Mouse (Mus musculus): ENCODE measurements at regions not wholly inside any gene's neighbourhood (a gene's known extent, or its start where the extent isn't known, plus 50 kb on each side); places are given as distances from the start of the nearest gene placed in this dataset.
A peak's percentile ranks its signal among the peaks of the same experiment; 100 is the strongest.

DNA sequence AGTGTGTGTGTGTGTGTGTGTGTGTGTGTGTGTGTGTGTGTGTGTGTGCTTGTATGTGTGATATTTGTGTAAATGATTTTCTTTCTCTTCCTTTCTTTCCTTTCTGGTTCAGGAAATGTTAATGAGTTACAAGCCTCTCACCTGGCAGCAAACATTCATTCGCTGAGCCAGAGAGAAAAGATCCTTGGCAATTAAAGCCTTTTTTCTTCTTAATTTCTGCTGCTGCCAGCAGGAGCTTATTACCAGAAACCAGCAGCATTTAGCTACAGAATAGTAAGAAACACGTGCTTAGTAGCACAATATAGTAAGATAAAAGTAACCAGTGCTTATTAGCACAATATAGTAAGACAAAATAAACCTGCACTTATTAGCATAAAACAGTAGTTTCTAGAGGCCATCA is 1050.0 kb upstream of the Pabpc4l start:
- no peak overlapping the region for H3K27ac ChIP-seq
- H3K4me2 ChIP-seq (replicated peaks): no peak overlapping the region
- H3K9ac ChIP-seq: no peak overlapping the region
- H3K4me3 ChIP-seq: no peak overlapping the region
- no peaks in the 10 kb centered on the region for H3K9me3 ChIP-seq (replicated peaks)
- H3K4me1 ChIP-seq: no peaks in the 10 kb centered on the region
- ATAC-seq (ENCODE audit: low FRiP score): no peak
- H3K27me3 ChIP-seq: no peaks in the 10 kb centered on the region
- no peaks in the 10 kb centered on the region for H3K36me3 ChIP-seq
- 54% methylated on average over 2 of the region's 2 CpGs for WGBS

DNA sequence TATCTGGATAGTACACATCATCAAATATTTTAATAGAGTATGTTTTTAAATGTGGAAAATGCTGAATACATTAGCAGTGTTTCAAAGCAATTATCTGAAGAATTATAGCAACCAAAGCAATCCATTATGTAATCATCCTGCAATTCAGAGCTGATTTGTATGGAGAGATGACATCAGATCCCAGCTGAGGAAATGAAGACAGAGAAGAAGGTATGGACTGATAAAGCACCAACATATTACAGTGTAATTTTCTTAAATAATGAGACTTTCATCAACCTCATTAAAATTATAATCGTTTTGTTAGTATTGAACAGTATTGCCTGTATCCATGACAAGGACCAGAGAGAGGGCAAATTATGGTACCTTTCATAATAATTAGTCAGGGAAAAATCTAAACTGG is 1023.3 kb upstream of the Pabpc4l start:
- Histone ChIP-seq H3K27me3 (no peaks in the 10 kb centered on the region), H3K4me1 (no peaks in the 10 kb centered on the region), H3K36me3 (no peaks in the 10 kb centered on the region), H3K4me3 (no peak overlapping the region), H3K27ac (no peak overlapping the region), H3K4me2 (replicated peaks) (no peak overlapping the region), H3K9ac (no peak overlapping the region), H3K9me3 (replicated peaks) (no peaks in the 10 kb centered on the region)
- WGBS: 88% methylated on average over 1 of the region's 1 CpGs
- ATAC-seq (ENCODE audit: low FRiP score): peak; percentile 50; the same call in 1 of the 2 replicates

DNA sequence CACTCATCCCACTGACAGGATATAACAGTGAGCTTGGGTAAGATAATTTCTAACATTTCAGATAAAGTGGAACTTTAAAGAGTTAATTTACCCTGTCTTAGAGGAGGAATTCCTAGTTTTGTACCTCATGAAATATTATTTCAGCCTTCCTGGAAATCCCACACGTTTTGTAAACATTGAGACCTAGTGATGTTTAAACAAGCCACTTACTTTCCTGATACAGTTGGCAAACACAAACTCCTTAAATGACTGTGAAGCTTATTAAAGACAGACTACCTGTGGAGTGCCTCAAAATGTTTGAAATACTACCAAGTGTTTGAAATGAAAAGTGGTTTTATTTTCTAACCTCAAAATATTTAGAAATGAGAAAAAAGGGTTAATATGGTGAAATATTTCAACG is 1021.8 kb upstream of the Pabpc4l start:
- no peak overlapping the region for H3K4me2 ChIP-seq (replicated peaks)
- WGBS: 50% methylated on average over 2 of the region's 2 CpGs
- H3K27me3 ChIP-seq: no peaks in the 10 kb centered on the region
- ATAC-seq (ENCODE audit: low FRiP score): no peak
- no peaks in the 10 kb centered on the region for H3K4me1 ChIP-seq
- no peaks in the 10 kb centered on the region for H3K36me3 ChIP-seq
- no peak overlapping the region for H3K27ac ChIP-seq
- no peak overlapping the region for H3K9ac ChIP-seq
- H3K4me3 ChIP-seq: no peak overlapping the region
- no peaks in the 10 kb centered on the region for H3K9me3 ChIP-seq (replicated peaks)

- H3K27me3 ChIP-seq: no peaks in the 10 kb centered on the region
- WGBS: 61% methylated on average over 1 of the region's 1 CpGs
- ATAC-seq (ENCODE audit: low FRiP score): no peak; the same call in 1 of the 2 replicates
- H3K36me3 ChIP-seq: no peaks in the 10 kb centered on the region
- H3K4me2 ChIP-seq (replicated peaks): no peak overlapping the region
- H3K27ac ChIP-seq: no peak overlapping the region
- H3K9me3 ChIP-seq (replicated peaks): no peaks in the 10 kb centered on the region
- no peaks in the 10 kb centered on the region for H3K4me1 ChIP-seq
- no peak overlapping the region for H3K9ac ChIP-seq
- H3K4me3 ChIP-seq: no peak overlapping the region
Measured at GRCm38 (mm10) chr3:47463556-47463955, 1015.5 kb upstream of the Pabpc4l start.

- Histone ChIP-seq H3K36me3 (no peaks in the 10 kb centered on the region), H3K4me3 (no peak overlapping the region), H3K4me2 (replicated peaks) (no peak overlapping the region), H3K4me1 (no peaks in the 10 kb centered on the region), H3K27ac (no peak overlapping the region), H3K9ac (no peak overlapping the region), H3K9me3 (replicated peaks) (no peaks in the 10 kb centered on the region), H3K27me3 (no peaks in the 10 kb centered on the region)
- no peak for ATAC-seq (ENCODE audit: low FRiP score)
- 68% methylated on average over 2 of the region's 2 CpGs for WGBS
Measured at GRCm38 (mm10) chr3:47450026-47450425, 1002.0 kb upstream of the Pabpc4l start.

DNA sequence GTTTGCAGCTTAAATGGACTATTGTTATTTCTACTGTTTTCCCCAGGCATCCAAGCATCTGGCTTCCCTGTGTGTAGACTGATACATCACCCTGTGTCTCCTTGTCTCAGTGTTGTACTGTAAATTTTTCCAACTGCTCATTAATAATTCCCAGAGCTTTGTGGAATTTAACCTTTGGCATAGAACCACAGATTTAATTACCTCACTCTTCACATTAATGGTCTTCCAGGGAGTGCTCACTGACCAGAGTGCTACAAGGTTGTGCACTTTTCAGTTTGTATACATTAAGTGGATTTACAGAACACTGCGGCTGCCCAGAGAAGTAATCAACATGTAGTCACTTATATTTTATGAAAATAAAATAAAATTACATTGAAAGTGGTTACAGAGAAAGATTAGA is 992.4 kb upstream of the Pabpc4l start:
- no peak for ATAC-seq (ENCODE audit: low FRiP score)
- Histone ChIP-seq H3K9ac (no peak overlapping the region), H3K4me2 (replicated peaks) (no peak overlapping the region), H3K27ac (no peak overlapping the region), H3K9me3 (replicated peaks) (no peaks in the 10 kb centered on the region), H3K4me3 (no peak overlapping the region), H3K36me3 (no peaks in the 10 kb centered on the region), H3K27me3 (no peaks in the 10 kb centered on the region), H3K4me1 (no peaks in the 10 kb centered on the region)
- 80% methylated on average over 1 of the region's 1 CpGs for WGBS

DNA sequence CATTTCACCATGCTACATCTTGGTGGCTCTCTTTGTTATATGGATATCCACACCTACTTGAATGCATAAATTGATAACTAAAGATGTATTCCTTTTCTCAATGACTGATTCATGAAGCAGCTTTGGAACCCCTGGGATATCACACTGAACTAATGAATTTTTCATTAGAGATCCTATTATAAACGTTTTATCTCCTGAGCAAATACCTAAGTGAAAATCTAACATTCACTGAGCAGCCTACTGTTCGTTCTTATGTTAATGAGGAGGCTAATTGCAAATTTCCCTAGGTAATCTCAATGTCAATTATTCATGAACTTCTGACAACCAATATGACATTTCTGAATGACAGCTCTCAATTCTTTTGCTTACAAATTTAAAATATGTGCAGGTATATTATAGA is 987.5 kb upstream of the Pabpc4l start:
- 49% methylated on average over 2 of the region's 2 CpGs for WGBS
- Histone ChIP-seq H3K36me3 (no peaks in the 10 kb centered on the region), H3K9ac (no peak overlapping the region), H3K27me3 (no peaks in the 10 kb centered on the region), H3K27ac (no peak overlapping the region), H3K4me3 (no peak overlapping the region), H3K4me1 (no peaks in the 10 kb centered on the region), H3K9me3 (replicated peaks) (no peaks in the 10 kb centered on the region), H3K4me2 (replicated peaks) (no peak overlapping the region)
- ATAC-seq (ENCODE audit: low FRiP score): no peak

DNA sequence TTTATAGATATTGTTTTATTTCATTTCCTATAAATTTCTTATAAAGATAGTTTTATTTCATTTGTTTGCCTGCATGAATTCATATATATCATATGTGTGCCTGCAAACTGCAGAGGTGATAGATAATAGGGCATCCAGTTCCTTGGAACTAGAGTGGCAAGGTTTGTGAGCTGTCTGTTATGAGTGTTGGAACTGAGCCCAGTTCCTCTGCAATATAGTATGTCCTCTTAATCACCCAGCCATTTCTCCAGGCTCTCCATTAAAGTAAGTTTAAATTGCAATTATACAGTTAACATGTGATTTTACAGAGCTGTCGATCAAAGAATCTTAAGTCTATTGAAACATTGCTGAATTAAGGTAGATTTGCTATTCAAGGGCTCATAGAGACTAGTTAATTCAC is 976.5 kb upstream of the Pabpc4l start:
- ATAC-seq (ENCODE audit: low FRiP score): no peak
- no peak overlapping the region for H3K9ac ChIP-seq
- H3K4me3 ChIP-seq: no peak overlapping the region
- no peaks in the 10 kb centered on the region for H3K4me1 ChIP-seq
- WGBS: 72% methylated on average over 1 of the region's 1 CpGs
- no peaks in the 10 kb centered on the region for H3K27me3 ChIP-seq
- H3K27ac ChIP-seq: no peak overlapping the region
- no peaks in the 10 kb centered on the region for H3K9me3 ChIP-seq (replicated peaks)
- no peaks in the 10 kb centered on the region for H3K36me3 ChIP-seq
- H3K4me2 ChIP-seq (replicated peaks): no peak overlapping the region

Measured in hindbrain, embryonic 12.5 days (tissue).